Mouse (Mus musculus) intestine, embryonic 14.5 days (tissue): ENCODE data around the gene Arrdc4. TPM values are rescaled to one million over a fixed set of nuclear protein-coding genes. Genes with fewer than 3 reads are reported as not detected.

ENCODE experiments used
- ATAC-seq: fragments of 200-750 bp; cut with Nextera tagmentation; replicated peaks from 2 replicates; pipeline ENCODE4 v1.8.0; 2017; ENCODE audit warnings: low read depth, moderate number of reproducible peaks, moderate TSS enrichment, moderate library complexity; ENCODE audit not compliant: low FRiP score, low TSS enrichment
- DNase-seq: peaks from one replicate; pipeline ENCODE4 v3.0.0-alpha.2; 2018; ENCODE audit warnings: low spot score
- H3K27ac ChIP-seq: fragments of 300-500 bp; sonication (generic); 2 replicates; pipeline ENCODE4 v1.5.1; 2014; ENCODE audit warnings: low read depth, mild to moderate bottlenecking, control low read depth
- H3K27me3 ChIP-seq: fragments of 300-500 bp; sonication (generic); replicated peaks from 2 replicates; pipeline ENCODE4 v1.6.1; 2014; ENCODE audit warnings: low read length, control low read depth; ENCODE audit not compliant: control insufficient read depth, insufficient read depth
- H3K36me3 ChIP-seq: fragments of 300-500 bp; sonication (generic); 2 replicates; pipeline ENCODE4 v1.6.1; 2014; ENCODE audit warnings: low read length, control low read depth; ENCODE audit not compliant: control insufficient read depth, insufficient read depth
- H3K4me1 ChIP-seq: fragments of 300-500 bp; sonication (generic); replicated peaks from 2 replicates; pipeline ENCODE4 v1.6.1; 2014; ENCODE audit warnings: low read length, control low read depth, mixed read lengths; ENCODE audit not compliant: control insufficient read depth, insufficient read depth
- H3K4me2 ChIP-seq: fragments of 300-500 bp; sonication (generic); 2 replicates; pipeline ENCODE4 v1.6.1; 2014; ENCODE audit warnings: low read length
- H3K4me3 ChIP-seq: fragments of 300-500 bp; sonication (generic); 2 replicates; pipeline ENCODE4 v1.5.1; 2014; ENCODE audit warnings: low read depth, low read length, control low read depth, mixed read lengths
- H3K9ac ChIP-seq: fragments of 300-500 bp; sonication (generic); 2 replicates; pipeline ENCODE4 v1.6.1; 2014; ENCODE audit warnings: mild to moderate bottlenecking, low read length
- H3K9me3 ChIP-seq: fragments of 300-500 bp; sonication (generic); 2 replicates; pipeline ENCODE4 v1.6.1; 2016; ENCODE audit warnings: low read length, control low read depth; ENCODE audit not compliant: control insufficient read depth
- WGBS: fragments of 180-500 bp; shearing (Covaris S2); extraction: QIAGEN DNeasy Blood & Tissue Kit; methylation state at CpG from one replicate; pipeline ENCODE4 v1.1.7; 2014; 5-methylcytosine and 5-hydroxymethylcytosine counted together
- polyA plus RNA-seq: library from polyadenylated mRNA; unstranded; fragments of >200 nt; fragmentation: Nextera tagmentation; extraction: Ambion mirVana; gene quantifications from 2 replicates; pipeline ENCODE4 v1.2.1, GENCODE M21; 2014

Arrdc4 gene
- polyA plus RNA-seq, 1 experiment from 2014 or later, result 27.5 TPM

DNA sequence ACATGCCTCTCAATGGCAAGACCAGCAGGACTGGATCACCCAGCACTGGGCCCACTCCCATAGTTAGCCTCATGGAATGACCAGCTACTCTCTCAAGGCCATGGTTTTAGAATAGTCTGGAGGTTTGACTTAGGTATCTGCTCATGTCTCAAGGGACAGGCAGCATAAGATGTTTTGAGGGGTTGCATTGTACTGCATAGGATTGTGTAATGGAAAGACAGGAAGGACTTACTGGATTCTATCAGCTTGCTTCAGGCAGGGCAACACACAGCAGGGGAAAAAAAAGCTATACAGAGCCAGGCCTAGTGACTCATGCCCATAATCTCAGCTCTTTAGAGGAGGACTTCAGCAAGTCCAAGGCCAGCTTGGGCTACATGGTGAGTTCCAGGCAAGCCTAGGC, 31.1 kb downstream of the Arrdc4 start:
- no peaks in the 10 kb centered on the region for H3K4me1 ChIP-seq
- no peak for DNase-seq
- no peaks in the 10 kb centered on the region for H3K27me3 ChIP-seq
- H3K4me3 ChIP-seq, result no peak overlapping the region
- H3K27ac ChIP-seq, result no peak overlapping the region
- H3K9ac ChIP-seq, result no peak overlapping the region
- ATAC-seq, result no peak
- no peak overlapping the region for H3K4me2 ChIP-seq
- H3K9me3 ChIP-seq, result no peaks in the 10 kb centered on the region
- no peaks in the 10 kb centered on the region for H3K36me3 ChIP-seq

GRCm38 (mm10) chr7:68717498-68717897, 31.5 kb downstream of the Arrdc4 start:
- ATAC-seq (no peak), DNase-seq (peak; percentile 73)
- Histone ChIP-seq H3K27me3 (no peaks in the 10 kb centered on the region), H3K27ac (no peak overlapping the region), H3K9ac (no peak overlapping the region), H3K9me3 (no peaks in the 10 kb centered on the region), H3K4me2 (no peak overlapping the region; the same call in 1 of the 2 replicates), H3K36me3 (no peaks in the 10 kb centered on the region), H3K4me1 (no peaks in the 10 kb centered on the region), H3K4me3 (no peak overlapping the region)
- WGBS, result 38% methylated on average over 10 of the region's 10 CpGs

DNA sequence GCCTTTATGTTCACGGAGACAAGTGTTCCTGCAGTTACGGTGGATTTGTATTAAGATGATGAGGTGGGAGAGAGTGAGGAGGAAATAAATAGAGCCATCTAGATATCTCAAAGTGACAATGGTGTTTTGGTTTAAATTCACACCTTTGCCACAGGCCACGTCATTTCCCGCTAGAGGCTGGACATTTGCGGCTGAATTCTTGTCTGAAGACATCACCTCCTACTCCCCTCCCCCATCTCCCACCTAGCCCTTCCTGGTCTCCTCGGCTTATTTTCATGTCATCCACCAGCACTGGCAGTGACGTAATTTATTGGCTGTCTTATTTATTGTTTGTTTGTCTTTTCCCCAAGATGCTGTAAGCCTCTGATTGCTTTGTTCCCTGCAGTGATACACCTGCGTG, 32.1 kb downstream of the Arrdc4 start:
- no peak overlapping the region for H3K4me3 ChIP-seq
- DNase-seq (no peak), ATAC-seq (no peak)
- no peaks in the 10 kb centered on the region for H3K4me1 ChIP-seq
- no peak overlapping the region for H3K4me2 ChIP-seq
- no peaks in the 10 kb centered on the region for H3K9me3 ChIP-seq
- WGBS, result 55% methylated on average over 8 of the region's 8 CpGs
- H3K36me3 ChIP-seq, result no peaks in the 10 kb centered on the region
- no peak overlapping the region for H3K27ac ChIP-seq
- H3K9ac ChIP-seq, result no peak overlapping the region
- no peaks in the 10 kb centered on the region for H3K27me3 ChIP-seq

- H3K9me3 ChIP-seq, result no peaks in the 10 kb centered on the region
- no peak overlapping the region for H3K4me2 ChIP-seq
- no peaks in the 10 kb centered on the region for H3K36me3 ChIP-seq
- no peak overlapping the region for H3K9ac ChIP-seq
- no peak overlapping the region for H3K27ac ChIP-seq
- 71% methylated on average over 1 of the region's 1 CpGs for WGBS
- DNase-seq (no peak), ATAC-seq (no peak)
- H3K4me3 ChIP-seq, result no peak overlapping the region
- H3K4me1 ChIP-seq, result no peaks in the 10 kb centered on the region
- H3K27me3 ChIP-seq, result no peaks in the 10 kb centered on the region
Observed at GRCm38 (mm10) chr7:68712928-68713327, 36.1 kb downstream of the Arrdc4 start.

GRCm38 (mm10) chr7:68712425-68712824, 36.6 kb downstream of the Arrdc4 start:
- H3K36me3 ChIP-seq, result no peaks in the 10 kb centered on the region
- no peaks in the 10 kb centered on the region for H3K27me3 ChIP-seq
- H3K4me2 ChIP-seq, result no peak overlapping the region
- ATAC-seq, result no peak
- H3K9me3 ChIP-seq, result no peaks in the 10 kb centered on the region
- WGBS, result 82% methylated on average over 3 of the region's 3 CpGs
- H3K4me1 ChIP-seq, result no peaks in the 10 kb centered on the region
- no peak for DNase-seq
- H3K4me3 ChIP-seq, result no peak overlapping the region
- H3K27ac ChIP-seq, result no peak overlapping the region
- no peak overlapping the region for H3K9ac ChIP-seq

DNA sequence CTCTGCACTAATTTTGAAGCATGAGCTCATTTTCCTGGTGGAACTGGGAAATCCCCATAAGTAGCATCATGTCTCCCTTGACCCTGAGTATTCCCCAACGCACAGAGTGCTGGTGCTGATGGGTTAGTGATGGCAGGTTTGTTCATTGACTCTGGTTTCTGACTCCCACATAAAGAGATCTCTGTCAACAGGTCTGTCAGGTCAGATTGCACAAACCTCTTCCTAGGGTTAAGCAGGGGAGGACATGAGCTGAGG, 39.8 kb downstream of the Arrdc4 start:
- Histone ChIP-seq H3K9ac (no peak overlapping the region), H3K9me3 (no peaks in the 10 kb centered on the region), H3K27ac (no peak overlapping the region), H3K36me3 (no peaks in the 10 kb centered on the region), H3K4me1 (no peaks in the 10 kb centered on the region), H3K4me3 (no peak overlapping the region), H3K4me2 (no peak overlapping the region), H3K27me3 (no peaks in the 10 kb centered on the region)
- ATAC-seq (no peak), DNase-seq (no peak)
- WGBS, result 73% methylated on average over 1 of the region's 1 CpGs

GRCm38 (mm10) chr7:68708563-68709318, 40.3 kb downstream of the Arrdc4 start:
- no peak for ATAC-seq

DNA sequence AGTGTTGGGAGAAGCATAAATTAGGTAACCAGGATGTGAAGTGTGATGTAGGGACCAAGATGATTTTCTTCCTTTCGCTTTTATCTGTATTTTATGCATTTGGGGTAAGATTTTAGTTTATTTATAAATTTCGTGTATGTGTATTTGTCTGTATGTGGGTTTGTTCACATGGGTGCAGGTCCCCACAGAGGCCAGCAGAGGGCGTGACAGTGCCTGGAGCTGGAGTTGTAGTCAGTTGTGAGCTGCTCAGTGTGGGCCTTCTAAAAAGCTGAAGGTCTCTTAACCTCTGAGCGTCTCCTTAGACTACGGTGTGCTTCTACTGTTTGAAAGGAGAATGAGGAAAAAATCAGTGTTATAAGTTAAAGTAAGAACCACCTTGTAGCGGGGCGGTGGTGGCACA, 43.9 kb downstream of the Arrdc4 start:
- DNase-seq (no peak), ATAC-seq (no peak)
- no peaks in the 10 kb centered on the region for H3K27me3 ChIP-seq
- H3K9me3 ChIP-seq, result no peaks in the 10 kb centered on the region
- no peak overlapping the region for H3K27ac ChIP-seq
- H3K4me2 ChIP-seq, result no peak overlapping the region
- no peak overlapping the region for H3K9ac ChIP-seq
- 92% methylated on average over 7 of the region's 7 CpGs for WGBS
- no peaks in the 10 kb centered on the region for H3K36me3 ChIP-seq
- no peak overlapping the region for H3K4me3 ChIP-seq
- H3K4me1 ChIP-seq, result no peaks in the 10 kb centered on the region

More at GRCm38 (mm10) chr7:68708563-68709318, 40.3 kb downstream of the Arrdc4 start:
- Histone ChIP-seq H3K27ac (no peak overlapping the region), H3K4me1 (no peaks in the 10 kb centered on the region), H3K4me3 (no peak overlapping the region), H3K4me2 (no peak overlapping the region), H3K9me3 (no peaks in the 10 kb centered on the region), H3K36me3 (no peaks in the 10 kb centered on the region), H3K9ac (no peak overlapping the region), H3K27me3 (no peaks in the 10 kb centered on the region)
- WGBS, result 78% methylated on average over 3 of the region's 3 CpGs
- no peak for DNase-seq

DNA sequence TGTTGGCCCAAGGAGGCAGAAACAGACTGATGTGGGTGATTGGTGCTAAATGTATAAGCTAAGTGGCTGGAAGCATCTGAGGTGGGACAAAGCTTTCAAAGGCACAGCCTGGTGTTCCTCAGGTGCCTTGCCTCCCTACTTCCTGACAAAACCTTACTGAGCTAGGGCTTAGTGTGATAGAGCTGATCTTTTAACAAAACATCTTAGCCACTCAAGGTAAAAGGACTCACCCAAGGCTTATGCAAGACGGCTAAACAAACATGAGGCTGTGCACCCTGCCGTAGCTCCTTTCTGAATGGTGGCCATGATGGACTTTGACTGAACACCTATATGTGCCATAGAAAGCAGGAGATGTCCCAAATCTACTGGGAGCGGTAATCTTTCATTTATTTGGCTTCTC, 51.7 kb downstream of the Arrdc4 start:
- ATAC-seq, result no peak
- no peak overlapping the region for H3K4me2 ChIP-seq
- WGBS, result 80% methylated on average over 3 of the region's 3 CpGs

More for the DNA sequence above, 51.7 kb downstream of the Arrdc4 start:
- no peaks in the 10 kb centered on the region for H3K4me1 ChIP-seq
- H3K9me3 ChIP-seq, result no peaks in the 10 kb centered on the region
- no peak overlapping the region for H3K4me3 ChIP-seq
- H3K27ac ChIP-seq, result no peak overlapping the region
- H3K27me3 ChIP-seq, result no peaks in the 10 kb centered on the region
- no peak for DNase-seq
- no peak overlapping the region for H3K9ac ChIP-seq
- no peaks in the 10 kb centered on the region for H3K36me3 ChIP-seq
